Mouse (Mus musculus) cerebral cortex, adult 2 months (tissue): ENCODE data around the gene Adcy10.

Experiments used
- WGBS: fragments of 180-500 bp; shearing (Covaris S2); methylation state at CpG from one replicate; pipeline ENCODE4 v1.1.7; 2018; 5-methylcytosine and 5-hydroxymethylcytosine counted together

Gene Adcy10

GRCm38 (mm10) chr1:165484688-165485233 lies at the start of gene Adcy10:
Adcy10 (plus strand) TSS chr1:165485183.
- WGBS = 95% methylated on average over 8 of the region's 8 CpGs

- WGBS = 88% methylated on average over 1 of the region's 1 CpGs
These were observed 46.5 kb upstream of the Adcy10 start for GRCm38 (mm10) chr1:165438289-165439021.

GRCm38 (mm10) chr1:165440788-165441187 lies 44.2 kb upstream of the Adcy10 start:
- 79% methylated on average over 3 of the region's 3 CpGs for WGBS

GRCm38 (mm10) chr1:165441719-165442118 lies 43.3 kb upstream of the Adcy10 start:
- 82% methylated on average over 3 of the region's 3 CpGs for WGBS

- 7% methylated on average over 7 of the region's 7 CpGs for WGBS
These were observed 25.9 kb upstream of the Adcy10 start for GRCm38 (mm10) chr1:165459041-165459502.

GRCm38 (mm10) chr1:165459503-165460181 lies 25.3 kb upstream of the Adcy10 start:
- under 1% methylated on average over 59 of the region's 60 CpGs for WGBS

GRCm38 (mm10) chr1:165460360-165460800 lies 24.6 kb upstream of the Adcy10 start, which contains the start of the genes Dcaf6 and Mpc2:
Dcaf6 (minus strand) TSS chr1:165460475.
Mpc2 (plus strand) TSS chr1:165460637.
- WGBS = 1% methylated on average over 37 of the region's 37 CpGs

- WGBS = under 1% methylated on average over 41 of the region's 41 CpGs
These were observed 24.1 kb upstream of the Adcy10 start for GRCm38 (mm10) chr1:165460801-165461377.

GRCm38 (mm10) chr1:165461681-165462080 lies 23.3 kb upstream of the Adcy10 start:
- WGBS = 2% methylated on average over 9 of the region's 9 CpGs

- 54% methylated on average over 1 of the region's 1 CpGs for WGBS
These were observed 22.1 kb upstream of the Adcy10 start for GRCm38 (mm10) chr1:165462861-165463260.

GRCm38 (mm10) chr1:165464574-165464973 lies 20.4 kb upstream of the Adcy10 start:
- WGBS = 90% methylated on average over 3 of the region's 3 CpGs

- 89% methylated on average over 1 of the region's 1 CpGs for WGBS
These were observed 13.5 kb upstream of the Adcy10 start for GRCm38 (mm10) chr1:165471490-165471889.

GRCm38 (mm10) chr1:165486108-165486507 lies 1.1 kb downstream of the Adcy10 start:
- 72% methylated on average over 2 of the region's 2 CpGs for WGBS

- 90% methylated on average over 4 of the region's 4 CpGs for WGBS
These were observed 4.2 kb downstream of the Adcy10 start for GRCm38 (mm10) chr1:165489197-165489596.

GRCm38 (mm10) chr1:165498856-165499255 lies 13.9 kb downstream of the Adcy10 start:
- WGBS = 50% methylated on average over 3 of the region's 3 CpGs

- 68% methylated on average over 10 of the region's 10 CpGs for WGBS
These were observed 18.5 kb downstream of the Adcy10 start for GRCm38 (mm10) chr1:165503307-165504024.

GRCm38 (mm10) chr1:165506303-165506702 lies 21.3 kb downstream of the Adcy10 start:
- WGBS = 89% methylated on average over 6 of the region's 6 CpGs

- 76% methylated on average over 6 of the region's 6 CpGs for WGBS
These were observed 25.2 kb downstream of the Adcy10 start for GRCm38 (mm10) chr1:165510161-165510560.

GRCm38 (mm10) chr1:165520716-165521115 lies 35.7 kb downstream of the Adcy10 start:
- WGBS = 91% methylated on average over 7 of the region's 7 CpGs

GRCm38 (mm10) chr1:165536079-165536675 lies 51.2 kb downstream of the Adcy10 start:
- 62% methylated on average over 12 of the region's 12 CpGs for WGBS

GRCm38 (mm10) chr1:165537241-165537807 lies 52.3 kb downstream of the Adcy10 start:
- WGBS = 42% methylated on average over 5 of the region's 5 CpGs
